Mouse (Mus musculus): ENCODE data around the gene Midn.

Gene Midn

DNA sequence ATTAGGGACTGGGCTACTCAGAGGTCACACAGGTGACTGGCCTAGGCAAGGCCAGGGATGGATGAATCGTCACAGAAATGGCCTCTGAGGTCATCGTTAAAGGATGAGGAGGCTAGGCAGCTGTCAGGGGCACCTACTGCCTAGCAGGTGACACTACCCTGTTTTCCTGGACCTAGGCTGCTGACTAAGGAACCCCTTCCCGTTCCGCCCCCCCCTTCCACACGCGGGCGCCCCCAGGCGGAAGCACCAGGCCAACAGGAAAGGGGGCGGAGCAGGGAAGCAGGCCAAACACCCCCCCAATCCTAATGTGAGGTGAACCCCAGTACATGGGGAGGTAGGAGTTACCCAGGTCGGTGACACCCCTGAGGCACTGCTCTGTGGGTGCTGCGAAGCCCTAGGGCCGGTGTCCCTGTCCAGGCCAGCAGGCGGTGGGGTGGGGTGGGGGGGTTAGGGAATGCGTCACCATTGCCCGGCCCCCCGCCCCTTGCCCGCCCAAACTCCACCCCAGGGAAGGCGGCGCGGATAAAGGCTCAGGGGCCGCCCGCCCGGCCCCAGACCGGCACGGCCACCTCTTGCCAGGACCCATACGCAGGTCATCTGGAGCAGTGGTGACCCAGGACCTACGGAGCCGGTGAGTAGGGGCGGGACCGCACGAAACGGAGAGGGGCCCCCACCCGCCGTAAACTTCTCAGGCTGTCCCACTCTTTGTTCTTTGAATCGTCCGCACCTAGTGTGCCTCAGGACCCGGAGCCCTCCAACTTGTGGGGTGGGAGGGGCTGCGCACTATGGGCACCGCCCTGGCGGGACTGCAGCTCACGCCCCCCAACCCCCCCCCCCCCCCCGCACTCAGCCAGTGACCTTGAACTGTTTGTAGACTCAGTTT, at the start of gene Midn:
Gene Midn, plus strand, starts transcription at position 554 of the 883 bp plus-strand sequence.
- DNase-seq (ENCODE audit: extremely low read depth, low read depth, low spot score) = no peak

DNA sequence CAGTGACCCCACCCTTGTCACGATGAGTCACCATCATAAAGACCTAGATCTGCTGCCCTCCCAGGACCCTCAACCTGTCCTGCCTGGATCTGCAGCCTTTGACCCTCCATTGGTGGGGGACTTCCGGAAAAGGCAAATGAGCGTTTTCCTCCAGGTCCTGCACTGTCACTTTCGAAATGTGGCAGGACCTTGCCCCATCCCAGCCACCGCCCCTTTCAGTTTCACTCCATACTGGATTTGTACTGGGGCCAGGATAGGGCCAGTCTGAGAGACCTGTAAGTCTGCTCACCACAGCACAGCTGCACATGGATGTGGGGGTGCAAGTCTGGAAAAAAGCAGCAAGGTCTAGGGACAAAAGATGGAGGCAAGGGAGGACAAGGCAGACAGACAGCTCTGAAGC, 49.4 kb upstream of the Midn start:
- no peak for DNase-seq (ENCODE audit: extremely low read depth, low read depth, low spot score)

DNA sequence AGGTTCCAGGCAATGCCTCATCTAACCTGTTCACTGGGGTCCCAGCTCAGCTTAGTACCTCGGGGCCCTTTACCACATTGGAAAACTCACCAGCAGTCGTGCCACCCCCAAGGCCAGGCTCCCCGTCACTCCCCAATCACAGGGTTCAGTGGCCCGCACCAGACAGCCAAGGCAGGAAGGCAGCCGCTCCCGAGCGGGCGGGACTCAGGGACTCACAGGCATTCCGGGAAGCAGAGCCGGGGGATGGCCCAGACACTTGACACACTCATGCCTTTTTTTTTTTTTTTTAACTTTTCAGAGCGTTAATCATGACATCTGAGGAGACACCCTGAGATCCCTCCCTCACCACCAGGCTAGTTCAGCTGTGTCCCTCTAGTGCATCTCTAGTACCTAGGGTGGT, 47.1 kb upstream of the Midn start:
- no peak for DNase-seq (ENCODE audit: extremely low read depth, low read depth, low spot score)

DNA sequence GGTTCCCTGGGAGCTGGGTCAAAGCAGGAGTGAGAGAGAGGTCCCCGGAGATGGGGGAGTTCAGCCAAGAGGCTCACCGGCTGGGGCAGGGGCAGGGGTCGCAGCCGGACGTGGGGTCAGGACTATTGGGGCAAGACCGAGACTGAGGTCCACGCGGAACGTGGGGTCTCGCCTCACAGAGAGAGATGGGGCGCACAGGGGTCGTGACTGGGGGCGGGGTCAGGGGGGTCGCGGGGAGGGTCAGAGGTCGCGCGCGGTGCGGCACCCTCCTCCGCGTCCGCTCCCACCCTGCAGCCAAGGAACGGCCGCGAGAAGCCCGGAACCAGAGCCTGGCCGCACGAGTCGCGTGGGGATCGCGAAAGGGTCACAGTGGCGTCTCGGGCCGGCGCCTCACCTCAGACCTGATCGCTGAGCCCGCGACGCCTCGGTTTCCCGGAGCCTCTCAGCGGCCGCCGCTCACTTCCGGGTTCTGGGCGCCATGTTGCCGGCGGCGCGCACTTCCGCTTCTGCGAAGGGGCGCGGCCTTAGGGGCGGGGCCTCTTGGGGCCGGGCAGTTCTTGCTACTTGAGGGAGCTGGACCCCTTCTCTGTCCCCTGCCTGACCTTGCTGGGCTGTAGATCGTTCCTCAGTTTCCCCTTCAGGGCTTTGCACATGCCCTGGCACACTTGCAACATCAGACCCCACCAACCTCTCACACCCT, 45.7 kb upstream of the Midn start:
- DNase-seq (ENCODE audit: extremely low read depth, low read depth, low spot score) = no peak

DNA sequence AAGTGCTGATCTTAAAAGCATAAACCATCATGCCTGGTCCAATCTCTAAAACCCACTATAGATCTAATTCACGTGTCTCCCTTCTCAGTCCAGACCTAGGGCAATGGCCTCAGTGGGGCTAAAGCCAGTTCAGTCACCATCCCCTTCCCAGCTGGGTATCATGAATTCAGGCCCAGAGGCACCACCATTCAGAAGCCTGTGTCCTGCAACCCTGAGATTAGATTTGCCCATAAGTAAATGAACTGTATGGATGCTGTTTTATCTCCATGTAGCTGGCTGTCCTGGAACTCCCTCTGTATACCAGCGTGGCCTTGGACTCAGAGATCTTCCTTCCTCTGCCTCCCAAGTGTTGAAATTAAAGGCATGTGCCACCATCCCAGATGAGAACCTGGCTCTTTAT, 45.0 kb upstream of the Midn start:
- no peak for DNase-seq (ENCODE audit: extremely low read depth, low read depth, low spot score)

DNA sequence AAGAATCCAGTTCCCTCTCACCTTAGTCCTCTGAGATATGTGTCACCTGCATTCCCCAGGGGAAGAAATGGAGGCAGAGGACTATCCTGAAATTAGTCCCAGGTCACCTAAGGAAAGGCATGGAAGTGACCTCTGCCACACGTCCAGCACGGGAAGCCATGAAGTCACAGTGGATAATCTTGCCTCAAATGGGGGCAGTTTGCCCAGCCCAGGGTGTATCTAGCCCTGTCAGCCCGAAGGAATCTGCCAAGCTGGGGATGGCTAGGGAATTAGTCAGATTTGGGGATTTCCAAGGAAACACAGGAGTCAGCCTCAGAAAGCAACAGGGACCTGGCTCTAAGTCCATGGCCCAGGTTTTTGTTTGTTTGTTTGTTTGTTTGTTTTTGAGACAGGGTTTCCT, 43.9 kb upstream of the Midn start:
- no peak for DNase-seq (ENCODE audit: extremely low read depth, low read depth, low spot score)

DNA sequence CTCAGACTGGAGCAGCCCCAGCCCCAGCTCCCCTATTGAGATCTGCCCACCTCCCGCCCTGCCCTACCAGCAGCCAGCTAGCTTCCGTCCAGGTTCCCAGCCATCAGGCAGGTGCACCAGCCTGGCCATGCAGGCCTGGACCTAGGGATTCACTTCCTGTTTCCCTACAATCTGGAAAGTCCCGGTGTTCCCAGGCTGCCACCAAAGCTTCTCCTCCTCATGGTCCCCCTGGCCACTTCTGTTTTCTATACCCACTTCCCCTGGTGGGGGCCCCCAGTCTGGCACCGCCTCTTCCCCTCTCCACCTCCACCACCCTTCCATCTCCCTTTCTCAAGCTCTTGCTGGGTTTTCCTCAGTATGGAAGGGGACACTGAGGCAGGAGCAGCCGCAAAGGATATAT, 42.6 kb upstream of the Midn start, which contains the start of gene Sbno2:
Gene Sbno2, minus strand, starts transcription at position 112 of the 400 bp plus-strand sequence.
- no peak for DNase-seq (ENCODE audit: extremely low read depth, low read depth, low spot score)

DNA sequence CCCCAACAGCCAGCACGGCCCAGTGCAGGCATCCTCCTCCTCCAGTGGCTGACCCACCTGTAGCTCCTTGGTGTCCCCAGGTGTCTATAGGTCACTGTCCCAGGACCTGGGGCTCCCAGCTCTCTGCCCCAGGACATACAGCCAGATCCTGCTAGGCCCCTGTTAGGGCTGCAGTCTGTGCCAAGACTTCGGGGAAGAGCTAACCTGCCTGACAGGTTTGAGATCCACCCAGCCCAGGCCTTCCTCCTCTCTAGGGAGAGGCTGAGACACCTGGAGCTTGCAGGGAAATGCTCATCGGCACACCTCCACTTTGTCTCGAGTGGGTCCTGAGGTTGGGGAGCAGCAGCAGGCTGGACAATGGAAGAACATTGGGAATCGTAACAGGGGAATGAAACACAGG, 42.1 kb upstream of the Midn start:
- no peak for DNase-seq (ENCODE audit: extremely low read depth, low read depth, low spot score)

DNA sequence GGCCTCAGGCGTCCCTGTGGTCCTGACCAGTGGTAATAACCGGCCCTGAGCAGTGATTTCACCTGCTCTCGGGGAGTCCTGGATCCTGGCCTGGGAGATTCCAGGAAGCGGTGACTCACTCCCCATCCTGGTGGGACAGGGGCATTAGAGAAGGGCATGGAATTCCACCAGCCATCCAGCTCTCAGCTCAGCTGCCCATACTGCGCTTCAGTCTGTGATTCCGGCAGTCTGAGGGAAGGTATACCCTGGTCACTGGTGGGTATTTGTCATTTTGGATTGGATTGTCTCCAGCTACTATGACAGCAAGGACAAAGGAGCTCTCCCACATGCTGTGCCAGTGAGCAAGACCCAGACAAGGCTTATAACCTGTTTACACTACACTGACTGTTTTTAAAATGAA, 40.4 kb upstream of the Midn start:
- DNase-seq (ENCODE audit: extremely low read depth, low read depth, low spot score) = no peak

DNA sequence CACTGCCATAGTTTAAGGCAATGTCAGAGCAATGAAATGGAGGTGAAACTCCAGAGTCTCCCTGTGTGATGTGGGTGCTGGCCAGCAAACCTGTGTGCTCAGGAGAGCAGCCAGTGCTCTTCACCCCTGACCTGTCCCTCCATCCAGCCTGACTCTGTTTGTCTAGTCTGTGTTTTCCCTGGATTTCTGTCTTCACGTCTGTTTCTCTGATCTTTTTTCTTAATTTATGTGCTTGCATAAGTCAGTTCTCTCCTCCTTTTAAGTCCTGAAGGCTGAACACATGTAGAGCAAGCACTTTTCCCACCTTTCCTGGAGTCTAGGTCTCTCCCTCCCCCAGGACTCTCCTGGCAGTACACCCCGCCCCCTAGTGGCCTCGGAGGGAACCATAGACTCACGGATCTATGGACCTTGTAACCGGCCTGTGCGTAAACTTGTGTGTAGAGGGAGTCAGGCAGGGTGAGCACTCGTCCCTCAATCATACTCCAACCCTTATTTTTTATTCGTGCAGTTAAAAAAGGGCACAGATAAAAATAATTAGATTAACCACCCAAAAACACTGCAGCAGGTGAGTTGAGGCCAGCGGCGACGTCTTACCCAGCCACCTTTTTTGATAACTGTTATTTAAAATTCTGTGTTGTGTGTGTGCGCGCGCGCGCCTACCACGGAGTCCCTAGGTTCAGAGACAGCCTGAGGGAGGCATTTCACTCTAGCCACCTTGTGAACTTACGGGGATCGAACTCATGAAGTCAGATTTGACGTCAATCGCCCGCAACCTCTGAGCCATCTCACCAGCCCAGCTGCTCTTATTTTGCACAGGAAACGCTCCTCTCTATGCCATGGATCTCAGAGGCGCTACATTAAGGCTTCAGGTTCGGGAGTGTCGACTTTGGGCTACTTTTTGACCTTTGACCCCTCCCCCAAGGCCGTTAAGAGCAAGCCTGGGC, 33.5 kb upstream of the Midn start:
- no peak for DNase-seq (ENCODE audit: extremely low read depth, low read depth, low spot score)

DNA sequence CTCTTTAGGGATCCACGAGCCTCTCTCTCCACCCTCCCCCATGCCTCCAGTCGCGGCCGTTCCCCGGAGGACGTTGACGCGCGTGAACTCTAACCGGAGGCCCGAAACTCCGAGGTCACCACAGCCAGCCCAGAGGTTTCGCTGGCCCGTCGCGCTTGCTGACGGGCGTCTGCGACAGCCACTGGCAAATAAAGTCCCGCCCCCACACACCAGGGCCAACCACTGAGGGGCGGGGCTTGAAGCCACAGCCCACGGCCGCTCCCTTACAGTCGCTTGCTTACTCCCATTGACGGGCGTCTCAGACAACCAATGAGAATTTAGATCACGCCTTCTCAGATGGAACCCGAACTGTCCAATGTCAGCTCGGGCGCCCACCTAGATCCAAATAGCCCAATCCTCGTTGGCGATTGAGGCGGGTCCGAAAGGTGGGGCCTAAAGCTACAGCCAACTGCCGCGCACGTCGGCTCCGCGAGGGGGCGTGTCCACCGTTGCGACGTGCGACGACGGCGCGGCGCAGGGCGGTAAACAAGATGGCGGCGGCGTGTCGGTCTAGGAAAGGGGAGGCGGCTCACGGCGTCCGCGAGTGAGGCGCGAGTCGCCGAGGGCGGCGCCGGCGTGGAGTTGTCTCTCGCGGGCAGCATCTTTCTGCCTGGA, 32.7 kb upstream of the Midn start, which contains the start of gene Stk11:
Gene Stk11, plus strand, starts transcription at position 514 of the 654 bp plus-strand sequence.
- DNase-seq (ENCODE audit: extremely low read depth, low read depth, low spot score) = peak; percentile 99

DNA sequence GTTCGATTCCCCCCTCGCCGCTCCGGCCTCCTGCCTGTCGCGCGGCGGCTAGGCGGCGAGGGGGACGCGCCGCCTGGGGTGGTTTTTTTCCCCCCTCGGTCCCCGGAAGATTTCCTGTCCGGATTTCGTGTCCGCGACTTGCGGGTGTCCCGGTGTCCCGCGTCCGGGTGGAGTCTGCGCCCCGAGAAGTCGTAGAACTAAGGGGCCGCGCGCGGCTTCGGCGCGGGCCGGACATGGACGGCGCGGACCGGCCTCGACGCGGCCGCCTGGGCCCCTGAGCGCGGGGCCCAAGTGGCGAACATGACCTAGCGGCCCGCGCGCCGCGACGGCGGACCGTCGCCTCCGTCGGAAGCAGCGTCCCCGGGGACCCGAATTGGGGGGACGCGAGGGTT, 32.1 kb upstream of the Midn start:
- no peak for DNase-seq (ENCODE audit: extremely low read depth, low read depth, low spot score)

DNA sequence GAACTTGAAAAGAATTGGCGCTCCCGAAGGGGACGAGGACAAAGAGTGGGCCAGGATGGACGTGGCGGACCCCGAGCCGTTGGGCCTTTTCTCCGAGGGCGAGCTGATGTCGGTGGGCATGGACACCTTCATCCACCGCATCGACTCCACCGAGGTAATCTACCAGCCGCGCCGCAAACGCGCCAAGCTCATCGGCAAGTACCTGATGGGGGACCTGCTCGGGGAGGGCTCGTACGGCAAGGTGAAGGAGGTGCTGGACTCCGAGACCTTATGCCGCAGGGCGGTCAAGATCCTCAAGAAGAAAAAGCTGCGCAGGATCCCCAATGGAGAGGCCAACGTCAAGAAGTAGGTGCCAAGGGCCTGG, 31.5 kb upstream of the Midn start:
- DNase-seq (ENCODE audit: extremely low read depth, low read depth, low spot score) = no peak

DNA sequence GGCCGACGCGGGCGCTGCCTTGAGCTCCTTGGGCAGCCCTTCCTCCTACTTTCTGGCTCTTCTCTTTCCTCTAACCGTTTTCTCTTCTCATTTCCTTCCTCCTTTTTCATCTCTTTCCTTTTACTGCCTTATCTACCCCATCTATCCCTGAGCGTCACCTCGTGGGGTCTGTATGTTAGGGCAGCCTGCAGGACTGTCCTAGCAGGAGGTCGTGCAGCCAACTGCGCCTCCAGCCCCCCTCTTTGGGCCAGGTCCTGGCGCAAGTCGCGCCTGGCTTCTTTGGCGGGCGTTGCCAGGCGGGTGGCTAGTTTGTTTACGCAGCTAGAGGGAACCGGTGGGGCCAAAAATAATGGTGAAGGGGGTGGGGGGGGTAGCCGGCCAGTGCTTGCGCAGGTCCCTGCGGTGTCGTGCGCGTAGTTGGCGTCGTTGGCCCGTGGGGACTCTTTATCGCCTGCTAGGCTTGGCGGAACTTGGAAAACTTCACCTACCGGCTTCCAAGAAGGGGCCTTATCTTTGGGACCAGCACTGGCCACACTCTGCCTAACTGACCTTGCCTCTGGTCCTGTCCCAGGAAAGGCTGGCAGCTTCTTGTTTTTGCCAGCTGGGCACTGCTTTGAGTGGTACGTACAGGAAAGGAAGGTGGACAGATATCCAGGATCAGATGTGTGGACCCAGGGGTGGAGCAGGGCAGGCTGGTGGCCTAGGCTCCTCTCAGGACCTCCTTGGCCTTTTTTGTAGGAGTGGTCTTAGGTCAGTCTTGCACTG, 31.0 kb upstream of the Midn start:
- no peak for DNase-seq (ENCODE audit: extremely low read depth, low read depth, low spot score)

DNA sequence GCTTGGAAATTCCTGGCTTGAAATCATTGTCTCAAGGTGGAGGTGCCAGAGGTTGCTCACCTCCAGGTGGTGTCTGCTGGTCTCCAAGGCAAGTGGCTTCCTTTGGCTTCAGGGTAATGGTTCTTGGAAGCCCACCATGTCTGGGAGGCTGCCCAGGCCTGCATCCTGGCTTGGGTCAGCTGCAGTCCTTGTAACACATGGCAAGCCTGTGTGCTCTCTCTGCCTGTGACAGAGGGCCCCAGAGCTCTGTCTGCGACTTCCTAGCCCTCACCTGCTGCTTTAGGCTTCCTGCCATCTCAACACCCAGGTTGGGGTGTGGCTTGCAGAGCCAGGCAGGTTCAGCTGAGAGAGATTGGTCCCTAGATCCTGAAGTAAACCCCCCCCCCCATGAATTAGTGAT, 30.3 kb upstream of the Midn start:
- no peak for DNase-seq (ENCODE audit: extremely low read depth, low read depth, low spot score)

DNA sequence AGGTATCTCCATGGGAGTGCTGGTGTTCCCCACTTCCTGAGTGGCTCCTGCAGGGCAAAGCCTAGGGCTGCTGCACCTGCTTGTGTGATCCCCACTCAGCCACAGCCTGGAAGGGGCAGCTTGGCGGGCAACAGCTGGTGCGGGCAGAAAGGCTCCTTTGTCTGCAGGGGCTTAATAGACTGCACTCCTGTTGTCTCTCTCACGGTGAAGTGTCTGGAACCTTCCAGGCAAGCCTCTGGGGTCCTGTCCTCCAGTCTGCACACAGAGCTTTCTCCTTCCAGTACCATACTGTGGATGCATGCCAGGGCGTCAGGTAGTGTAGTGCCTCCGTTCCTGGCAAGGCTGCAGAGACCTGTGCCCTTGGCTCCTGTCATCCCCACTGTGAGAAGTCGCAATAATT, 29.5 kb upstream of the Midn start:
- no peak for DNase-seq (ENCODE audit: extremely low read depth, low read depth, low spot score)

DNA sequence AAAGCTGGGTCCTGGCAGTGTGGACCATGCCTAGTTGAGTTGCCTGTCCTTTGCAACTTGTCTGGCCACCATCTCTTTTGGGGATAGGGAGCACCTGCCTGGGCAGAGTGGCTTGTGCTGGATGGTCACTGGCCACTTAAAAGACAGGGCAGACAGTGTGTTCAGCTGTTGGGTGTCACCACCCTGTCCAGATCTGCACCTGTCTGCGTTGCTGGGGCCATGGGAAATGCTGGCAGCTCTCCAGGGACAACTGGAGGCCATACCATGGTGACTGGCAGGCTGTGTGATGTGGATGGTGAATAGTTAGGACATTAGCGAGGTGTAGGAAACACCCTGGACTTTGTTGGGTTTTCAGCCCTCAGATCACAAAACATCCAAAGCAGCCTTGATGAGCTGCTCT, 27.9 kb upstream of the Midn start:
- no peak for DNase-seq (ENCODE audit: extremely low read depth, low read depth, low spot score)

DNA sequence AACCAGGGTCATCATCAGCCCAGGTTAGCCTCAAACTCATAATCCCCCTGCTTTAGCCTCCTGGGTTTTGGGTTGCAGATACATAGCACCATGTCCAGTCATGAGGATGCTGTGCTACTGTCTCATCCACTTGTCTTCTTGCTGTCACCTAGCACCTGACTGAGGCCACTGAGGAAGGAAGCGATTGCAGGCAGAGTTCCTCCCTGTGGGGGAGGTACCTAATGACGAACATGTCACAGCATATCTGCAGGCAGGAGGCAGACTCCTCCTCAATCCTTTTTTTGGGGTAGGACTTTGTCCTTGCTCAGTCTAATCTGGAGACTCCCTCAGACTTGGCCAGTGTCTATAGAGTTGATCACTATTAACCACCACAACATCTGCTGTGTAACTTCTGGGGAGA, 26.4 kb upstream of the Midn start:
- no peak for DNase-seq (ENCODE audit: extremely low read depth, low read depth, low spot score)

DNA sequence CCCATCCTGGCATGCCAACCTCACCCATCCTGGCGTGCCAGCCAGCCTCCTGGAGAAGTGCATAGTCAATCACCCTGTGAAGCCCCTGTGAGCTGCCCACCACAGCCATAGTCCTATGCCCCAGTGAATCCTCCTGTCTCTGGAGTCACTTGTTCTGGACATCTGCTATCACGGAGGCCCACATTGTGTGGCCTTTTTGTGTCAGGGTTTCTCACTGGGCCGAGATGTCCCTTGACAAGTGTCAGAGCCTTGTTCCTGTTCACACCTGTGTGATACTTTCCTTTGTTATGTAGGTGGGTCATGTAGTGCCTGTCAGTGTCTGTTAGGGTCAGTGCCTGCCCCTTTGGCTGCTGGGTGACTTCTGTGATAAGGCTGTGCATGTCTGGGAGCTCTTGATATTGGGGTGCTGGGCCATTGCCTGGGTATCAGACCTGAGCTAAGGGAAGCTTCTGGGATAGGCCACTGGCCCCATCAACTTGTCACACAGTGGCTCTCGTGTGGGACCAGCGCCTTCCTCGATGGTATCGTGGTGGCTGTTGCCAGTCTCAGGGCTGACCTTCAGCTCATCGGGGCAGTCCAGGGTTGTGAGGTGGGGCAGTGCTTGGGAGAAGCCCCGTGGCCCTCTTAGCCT, 24.0 kb upstream of the Midn start:
- DNase-seq (ENCODE audit: extremely low read depth, low read depth, low spot score) = no peak

DNA sequence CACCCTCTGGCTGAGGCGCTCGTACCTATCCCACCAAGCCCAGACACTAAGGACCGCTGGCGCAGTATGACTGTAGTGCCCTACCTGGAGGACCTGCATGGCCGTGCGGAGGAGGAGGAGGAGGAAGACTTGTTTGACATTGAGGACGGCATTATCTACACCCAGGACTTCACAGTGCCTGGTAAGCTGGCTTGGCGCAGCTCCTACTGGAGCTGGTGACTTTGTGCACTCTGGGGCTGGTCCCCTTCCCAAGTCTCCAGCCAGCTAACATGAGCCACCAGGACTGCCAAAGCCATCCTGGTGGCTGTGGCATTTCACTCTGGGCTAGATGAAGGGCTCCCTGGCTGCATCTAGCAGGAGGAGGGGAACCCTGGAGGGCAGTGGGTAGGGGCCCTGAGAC, 20.2 kb upstream of the Midn start:
- DNase-seq (ENCODE audit: extremely low read depth, low read depth, low spot score) = no peak
